ENCODE assay signal across 27 mouse cellular contexts in genomic region chr11:68464260-68464659, GRCm38 (mm10). TPM values are rescaled to one million over a fixed set of nuclear protein-coding genes. Genes with fewer than 3 reads are reported as not detected.
DNase-seq lines count a peak whose midpoint lies in the region; ATAC-seq and TF ChIP-seq lines count a peak whose summit lies in the region.
"Had no signal": no experiment of that assay in that cellular context is flagged by ENCODE, and none has a peak within 500 bp of the region (broad histone marks: within the 10 kb centered on the region; RNA-seq: fewer than 3 reads in every experiment).

No protein-coding gene starts in this region.

- no peak overlapping the region for H3K4me2 ChIP-seq in lung, postnatal 0 days (replicated peaks; ENCODE audit: low read depth, low read length)
- H3K4me2 ChIP-seq: embryonic facial prominence, embryonic 12.5 days; embryonic facial prominence, embryonic 15.5 days; forebrain, embryonic 12.5 days; forebrain, embryonic 15.5 days; heart, embryonic 11.5 days; hindbrain, embryonic 12.5 days; hindbrain, embryonic 15.5 days; intestine, embryonic 15.5 days had no signal

- TF ChIP-seq EP300 in lung, postnatal 0 days (IDR thresholded peaks at IDR 0.05), result no peak

- ATAC-seq in frontal cortex, adult (ENCODE audit: low TSS enrichment), result peak; percentile 38
- ATAC-seq in lung, postnatal 0 days, result no peak
- ATAC-seq: forebrain, embryonic 15.5 days; intestine, embryonic 15.5 days had no signal

- no peak overlapping the region for H3K9ac ChIP-seq in lung, postnatal 0 days (replicated peaks; ENCODE audit: low read depth)
- H3K9ac ChIP-seq: embryonic facial prominence, embryonic 12.5 days; embryonic facial prominence, embryonic 15.5 days; forebrain, embryonic 12.5 days; forebrain, embryonic 15.5 days; hindbrain, embryonic 12.5 days; hindbrain, embryonic 15.5 days; intestine, embryonic 15.5 days had no signal

- TF ChIP-seq CTCF in lung, postnatal 0 days (IDR thresholded peaks at IDR 0.05), result no peak

- H3K27ac ChIP-seq in lung, postnatal 0 days (ENCODE audit: low read length), result no peak overlapping the region
- H3K27ac ChIP-seq: embryonic facial prominence, embryonic 12.5 days; embryonic facial prominence, embryonic 15.5 days; forebrain, embryonic 12.5 days; forebrain, embryonic 15.5 days; gastrocnemius, adult 2 months; hindbrain, embryonic 12.5 days; hindbrain, embryonic 15.5 days; intestine, embryonic 15.5 days had no signal

- H3K36me3 ChIP-seq in lung, postnatal 0 days (ENCODE audit: insufficient read depth, low read length), result no peaks in the 10 kb centered on the region
- H3K36me3 ChIP-seq: embryonic facial prominence, embryonic 12.5 days; embryonic facial prominence, embryonic 15.5 days; forebrain, embryonic 12.5 days; forebrain, embryonic 15.5 days; hindbrain, embryonic 12.5 days; hindbrain, embryonic 15.5 days; intestine, embryonic 15.5 days had no signal

- no peaks in the 10 kb centered on the region for H3K4me1 ChIP-seq in lung, postnatal 0 days (ENCODE audit: insufficient read depth, low read depth, low read length)
- H3K4me1 ChIP-seq: embryonic facial prominence, embryonic 12.5 days; embryonic facial prominence, embryonic 15.5 days; forebrain, embryonic 12.5 days; forebrain, embryonic 15.5 days; hindbrain, embryonic 12.5 days; hindbrain, embryonic 15.5 days; intestine, embryonic 15.5 days had no signal

- no peak overlapping the region for H3K4me3 ChIP-seq in lung, postnatal 0 days (ENCODE audit: low read depth, low read length)
- H3K4me3 ChIP-seq: embryonic facial prominence, embryonic 12.5 days; embryonic facial prominence, embryonic 15.5 days; forebrain, embryonic 12.5 days; forebrain, embryonic 15.5 days; gastrocnemius, adult 2 months; hindbrain, embryonic 12.5 days; hindbrain, embryonic 15.5 days; intestine, embryonic 15.5 days had no signal

- no peaks in the 10 kb centered on the region for H3K27me3 ChIP-seq in lung, postnatal 0 days (replicated peaks; ENCODE audit: insufficient read depth, low read length)
- H3K27me3 ChIP-seq: embryonic facial prominence, embryonic 12.5 days; forebrain, embryonic 15.5 days; hindbrain, embryonic 12.5 days; hindbrain, embryonic 15.5 days; intestine, embryonic 15.5 days had no signal

- 66% methylated on average over 5 of the region's 5 CpGs for WGBS in lung, postnatal 0 days

- no peaks in the 10 kb centered on the region for H3K9me3 ChIP-seq in lung, postnatal 0 days (ENCODE audit: low read length)
- H3K9me3 ChIP-seq: embryonic facial prominence, embryonic 12.5 days; embryonic facial prominence, embryonic 15.5 days; forebrain, embryonic 12.5 days; forebrain, embryonic 15.5 days; hindbrain, embryonic 12.5 days; hindbrain, embryonic 15.5 days; intestine, embryonic 15.5 days had no signal

- no peak for DNase-seq in frontal cortex, adult 2 months (ENCODE audit: extremely low spot score in 1 of 2, low spot score in 1 of 2)
- DNase-seq in thymus, postnatal 14 days, result peak; percentile 36
- no peak for DNase-seq in thymus, postnatal 4 days
- peak; percentile 17 to 32 for DNase-seq in CD8-positive naive resting alpha-beta T cell, adult 2 months (ENCODE audit: low read depth in 2 of 2, low spot score in 2 of 2)
- DNase-seq in induced T-regulatory cell, adult 2 months (ENCODE audit: low read depth), result peak; percentile 49
- no peak for DNase-seq in lung, postnatal 0 days (ENCODE audit: low spot score)
- DNase-seq in adrenal gland, adult 8-10 months, result no peak
- DNase-seq: adrenal gland, postnatal 10 days; adrenal gland, postnatal 36 days; B cell, adult 2 months; cerebellum, adult 11 months; cerebellum, adult 2 months; cerebellum, adult 9-11 months; cerebellum, postnatal 25 days; gastrocnemius, adult 2 months; gastrocnemius, postnatal 14 days; heart, adult 11 months had no signal

RNA-seq across cellular contexts. Expression of gene Pik3r5, which starts 32.3 kb away (rescaled TPM):
- polyA plus RNA-seq in frontal cortex, adult 2 months (2012; rRNA removed), result 1.5 and 2.0 TPM in 2 replicates
- 1.1 and 1.2 TPM in 2 replicates for polyA plus RNA-seq in lung, postnatal 0 days (2015; fragmentation: Nextera tagmentation; extraction: Ambion mirVana)
- 1 to 10 TPM; 1.7 to 4.6 (median 2.9) TPM for total RNA-seq in adrenal gland, adult 8-10 months (2022)

RNA-seq across cellular contexts. Expression of gene Pik3r6, which starts 38.6 kb away (rescaled TPM):
- polyA plus RNA-seq in frontal cortex, adult 2 months (2012; rRNA removed), result 2.8 and 2.9 TPM in 2 replicates
- 6.2 and 6.8 TPM in 2 replicates for polyA plus RNA-seq in lung, postnatal 0 days (2015; fragmentation: Nextera tagmentation; extraction: Ambion mirVana)
- total RNA-seq in adrenal gland, adult 8-10 months (2022), result 1 to 10 TPM; 2.4 to 4.8 (median 3.5) TPM
- polyA plus RNA-seq: activated CD4-positive, CD25-positive, alpha-beta regulatory T cell, adult 4 months had no signal

Comparison
In these comparisons a context has a peak if more than half of its experiments do, and no peak if none do; other contexts are left out.
1. DNase-seq: peak in thymus, postnatal 14 days (single experiment), CD8-positive naive resting alpha-beta T cell, adult 2 months (2 of 2) and induced T-regulatory cell, adult 2 months (single experiment); none in frontal cortex, adult 2 months (0 of 2), thymus, postnatal 4 days (single experiment), lung, postnatal 0 days (single experiment) and adrenal gland, adult 8-10 months (single experiment).